Comparison of ENCODE assay signal across 17 mouse cellular contexts in genomic region chr6:90659913-90660312, GRCm38 (mm10). TPM values are rescaled to one million over a fixed set of nuclear protein-coding genes. Genes with fewer than 3 reads are reported as not detected.
DNase-seq lines count a peak whose midpoint lies in the region; ATAC-seq and TF ChIP-seq lines count a peak whose summit lies in the region.
"Had no signal": no experiment of that assay in that cellular context is flagged by ENCODE, and none has a peak within 500 bp of the region (broad histone marks: within the 10 kb centered on the region; RNA-seq: fewer than 3 reads in every experiment).

No protein-coding gene starts in this region.

- WGBS in kidney, embryonic 14.5 days = 59% methylated on average over 2 of the region's 2 CpGs
- WGBS in neural tube, embryonic 13.5 days = 72% methylated on average over 2 of the region's 2 CpGs
- WGBS in intestine, postnatal 0 days = 56% methylated on average over 2 of the region's 2 CpGs

- H3K9me3 ChIP-seq in kidney, embryonic 14.5 days (ENCODE audit: control insufficient read depth, low read length) = no peaks in the 10 kb centered on the region; the same call in 1 of the 2 replicates
- H3K9me3 ChIP-seq in neural tube, embryonic 13.5 days = no peaks in the 10 kb centered on the region
- no peaks in the 10 kb centered on the region for H3K9me3 ChIP-seq in intestine, postnatal 0 days (ENCODE audit: control insufficient read depth)
- H3K9me3 ChIP-seq: forebrain, embryonic 15.5 days; G1E; hindbrain, embryonic 10.5 days; megakaryocyte, embryonic 14.5 days had no signal

- H3K27me3 ChIP-seq in kidney, embryonic 14.5 days (ENCODE audit: control insufficient read depth, insufficient read depth, low read length) = no peaks in the 10 kb centered on the region
- H3K27me3 ChIP-seq in neural tube, embryonic 13.5 days = no peaks in the 10 kb centered on the region
- no peaks in the 10 kb centered on the region for H3K27me3 ChIP-seq in intestine, postnatal 0 days (replicated peaks; ENCODE audit: control insufficient read depth, insufficient read depth, low read length)
- H3K27me3 ChIP-seq: forebrain, embryonic 15.5 days; megakaryocyte, embryonic 14.5 days had no signal

- no peak for TF ChIP-seq CTCF in intestine, postnatal 0 days (IDR thresholded peaks at IDR 0.05; ENCODE audit: low read depth)

- H3K4me2 ChIP-seq in kidney, embryonic 14.5 days (replicated peaks; ENCODE audit: low read depth, low read length) = no peak overlapping the region
- no peak overlapping the region for H3K4me2 ChIP-seq in neural tube, embryonic 13.5 days
- no peak overlapping the region for H3K4me2 ChIP-seq in intestine, postnatal 0 days (replicated peaks; ENCODE audit: low read depth)
- H3K4me2 ChIP-seq: forebrain, embryonic 15.5 days had no signal

- H3K4me3 ChIP-seq in kidney, embryonic 14.5 days (ENCODE audit: low read length) = no peak overlapping the region
- H3K4me3 ChIP-seq in neural tube, embryonic 13.5 days = no peak overlapping the region
- no peak overlapping the region for H3K4me3 ChIP-seq in intestine, postnatal 0 days (ENCODE audit: low read depth, low read length)
- H3K4me3 ChIP-seq: forebrain, embryonic 15.5 days; hindbrain, embryonic 10.5 days; layer of hippocampus, adult 2 months; megakaryocyte, embryonic 14.5 days had no signal

- H3K4me1 ChIP-seq in kidney, embryonic 14.5 days (ENCODE audit: control insufficient read depth, insufficient read depth, low read length) = peaks cover 20% of the 10 kb centered on the region
- peaks cover 23% of the 10 kb centered on the region; the same call in 1 of the 2 replicates for H3K4me1 ChIP-seq in neural tube, embryonic 13.5 days (replicated peaks)
- H3K4me1 ChIP-seq in intestine, postnatal 0 days (replicated peaks; ENCODE audit: control insufficient read depth, insufficient read depth, low read length) = no peaks in the 10 kb centered on the region
- H3K4me1 ChIP-seq: forebrain, embryonic 15.5 days had no signal

- peak overlapping the region; percentile 59; the same call in 1 of the 2 replicates for H3K27ac ChIP-seq in kidney, embryonic 14.5 days (ENCODE audit: low read depth, low read length)
- peak overlapping the region; percentile 59; the same call in 1 of the 2 replicates for H3K27ac ChIP-seq in neural tube, embryonic 13.5 days (replicated peaks)
- H3K27ac ChIP-seq in intestine, postnatal 0 days (ENCODE audit: low read depth, low read length) = no peak overlapping the region
- H3K27ac ChIP-seq: forebrain, embryonic 15.5 days had no signal

- ATAC-seq in kidney, embryonic 14.5 days (ENCODE audit: low FRiP score, low TSS enrichment) = no peak
- ATAC-seq in neural tube, embryonic 13.5 days (ENCODE audit: low read depth) = no peak
- ATAC-seq in erythroid progenitor cell, adult 5-6 weeks (replicated peaks; ENCODE audit: low FRiP score, poor library complexity, severe bottlenecking) = peak; percentile 65
- ATAC-seq in megakaryocyte-erythroid progenitor cell, adult 5-6 weeks (replicated peaks; ENCODE audit: low FRiP score, low TSS enrichment, poor library complexity, severe bottlenecking) = 0 out of 2 replicates have a peak, but pooled peaks have one; percentile 42
- ATAC-seq in intestine, postnatal 0 days = no peak
- ATAC-seq: forebrain, embryonic 15.5 days had no signal

- DNase-seq in kidney, adult 8-10 months = no peak
- no peak for DNase-seq in neural tube, embryonic 10.5 days (ENCODE audit: extremely low spot score, low spot score)
- no peak for DNase-seq in right cerebral cortex, postnatal 10 days (ENCODE audit: low spot score in 2 of 2)
- DNase-seq: cerebellum, adult 11 months; cerebellum, postnatal 36 days; right cerebral cortex, postnatal 4 days; thymus, postnatal 4 days had no signal

- no peak overlapping the region for H3K9ac ChIP-seq in kidney, embryonic 14.5 days (ENCODE audit: low read depth, low read length)
- no peak overlapping the region for H3K9ac ChIP-seq in neural tube, embryonic 13.5 days
- no peak overlapping the region for H3K9ac ChIP-seq in intestine, postnatal 0 days (ENCODE audit: low read depth, low read length)
- H3K9ac ChIP-seq: forebrain, embryonic 15.5 days had no signal

- H3K36me3 ChIP-seq in kidney, embryonic 14.5 days (ENCODE audit: control insufficient read depth, insufficient read depth, low read length) = peaks cover 3% of the 10 kb centered on the region; the same call in 1 of the 2 replicates
- peaks cover 35% of the 10 kb centered on the region for H3K36me3 ChIP-seq in neural tube, embryonic 13.5 days
- peaks cover 30% of the 10 kb centered on the region for H3K36me3 ChIP-seq in intestine, postnatal 0 days (ENCODE audit: control insufficient read depth, insufficient read depth)

RNA-seq across cellular contexts. Expression of gene Slc41a3, which starts 55.4 kb away (rescaled TPM):
- 4.2 and 7.2 TPM in 2 replicates for polyA plus RNA-seq in kidney, embryonic 14.5 days (2014; fragmentation: Nextera tagmentation; extraction: Ambion mirVana)
- polyA plus RNA-seq in neural tube, embryonic 13.5 days (2015; fragmentation: Nextera tagmentation; extraction: Ambion mirVana) = 4.9 and 5.8 TPM in 2 replicates
- 3.2 and 3.4 TPM in 2 replicates for total RNA-seq in erythroid progenitor cell, adult 5-6 weeks (2015; ENCODE audit: low replicate concordance)
- 1.0 and 5.3 TPM in 2 replicates for total RNA-seq in erythroid progenitor cell, adult 5-6 weeks (2017; ENCODE audit: low replicate concordance)
- 31.4 and 38.5 TPM in 2 replicates for total RNA-seq in megakaryocyte-erythroid progenitor cell, adult 5-6 weeks (2014; fragmentation: Nextera tagmentation)
- total RNA-seq in megakaryocyte-erythroid progenitor cell, adult 5-6 weeks (2017) = 11.8 and 14.5 TPM in 2 replicates
- polyA plus RNA-seq in intestine, postnatal 0 days (2015; fragmentation: Nextera tagmentation; extraction: Ambion mirVana) = 8.8 and 10.0 TPM in 2 replicates

Comparison
In these comparisons a context has a peak if more than half of its experiments do, and no peak if none do; other contexts are left out.
1. ATAC-seq: peak in erythroid progenitor cell, adult 5-6 weeks (single experiment) and megakaryocyte-erythroid progenitor cell, adult 5-6 weeks (single experiment); none in kidney, embryonic 14.5 days (single experiment), neural tube, embryonic 13.5 days (single experiment) and intestine, postnatal 0 days (single experiment).